7 mouse cellular contexts compared by ENCODE assay signal in genomic region chr14:20093493-20093892, GRCm38 (mm10). TPM values are rescaled to one million over a fixed set of nuclear protein-coding genes. Genes with fewer than 3 reads are reported as not detected.
A peak's percentile ranks its signal among the peaks of the same experiment; 100 is the strongest.
DNase-seq lines count a peak whose midpoint lies in the region; ATAC-seq and TF ChIP-seq lines count a peak whose summit lies in the region.

No protein-coding gene starts in this region.

- DNase-seq in kidney, postnatal 0 days (ENCODE audit: low spot score) = peak; percentile 91
- DNase-seq in MEL-GATA-1-ER (ENCODE audit: extremely low read depth, low read depth) = peak; percentile 31
- DNase-seq in embryo, embryonic 10 days (ENCODE audit: low spot score) = peak; percentile 79
- DNase-seq in right cerebral cortex, adult 18-20 months = no peak
- no peak for DNase-seq in left cerebral cortex, adult 18-20 months (ENCODE audit: low spot score in 2 of 2)

- TF ChIP-seq CTCF in kidney, postnatal 0 days (IDR thresholded peaks at IDR 0.05; ENCODE audit: low read depth) = 0 out of 2 replicates have a peak, but pooled peaks have one; percentile 6

- no peaks in the 10 kb centered on the region for H3K9me3 ChIP-seq in kidney, postnatal 0 days (replicated peaks; ENCODE audit: low read length)
- no peaks in the 10 kb centered on the region for H3K9me3 ChIP-seq in kidney, embryonic 16.5 days (ENCODE audit: low read length)

- no peak overlapping the region for H3K4me2 ChIP-seq in kidney, postnatal 0 days (ENCODE audit: low read length)
- no peak overlapping the region for H3K4me2 ChIP-seq in kidney, embryonic 16.5 days (replicated peaks; ENCODE audit: low read depth, low read length)

- no peaks in the 10 kb centered on the region for H3K36me3 ChIP-seq in kidney, postnatal 0 days (ENCODE audit: insufficient read depth, low read length)
- H3K36me3 ChIP-seq in kidney, embryonic 16.5 days (ENCODE audit: insufficient read depth, low read length) = no peaks in the 10 kb centered on the region

- H3K4me1 ChIP-seq in kidney, postnatal 0 days (replicated peaks; ENCODE audit: insufficient read depth, low read length) = no peaks in the 10 kb centered on the region
- H3K4me1 ChIP-seq in kidney, embryonic 16.5 days (ENCODE audit: insufficient read depth, low read length) = no peaks in the 10 kb centered on the region

- ATAC-seq in kidney, postnatal 0 days (replicated peaks; ENCODE audit: low FRiP score, low read depth) = no peak
- no peak for ATAC-seq in kidney, embryonic 16.5 days (ENCODE audit: low FRiP score, low TSS enrichment)
- peak; percentile 81; the same call in 1 of the 2 replicates for ATAC-seq in megakaryocyte-erythroid progenitor cell, adult 5-6 weeks (replicated peaks; ENCODE audit: low FRiP score, low TSS enrichment, poor library complexity, severe bottlenecking)

- no peak overlapping the region for H3K4me3 ChIP-seq in kidney, postnatal 0 days (replicated peaks; ENCODE audit: low read depth, low read length)
- H3K4me3 ChIP-seq in kidney, embryonic 16.5 days (ENCODE audit: low read length) = no peak overlapping the region

- H3K9ac ChIP-seq in kidney, postnatal 0 days (ENCODE audit: low read depth, low read length) = no peak overlapping the region
- no peak overlapping the region for H3K9ac ChIP-seq in kidney, embryonic 16.5 days (replicated peaks; ENCODE audit: low read length)

- H3K27ac ChIP-seq in kidney, postnatal 0 days = no peak overlapping the region
- no peak overlapping the region for H3K27ac ChIP-seq in kidney, embryonic 16.5 days (ENCODE audit: low read length)

- WGBS in kidney, postnatal 0 days = 22% methylated on average over 7 of the region's 7 CpGs
- 18% methylated on average over 7 of the region's 7 CpGs for WGBS in kidney, embryonic 16.5 days

- no peaks in the 10 kb centered on the region for H3K27me3 ChIP-seq in kidney, postnatal 0 days (ENCODE audit: insufficient read depth, low read length)
- no peaks in the 10 kb centered on the region for H3K27me3 ChIP-seq in kidney, embryonic 16.5 days (ENCODE audit: insufficient read depth, low read length)

RNA-seq across cellular contexts. Expression of gene Saysd1, which starts 44.8 kb away (rescaled TPM):
- polyA plus RNA-seq in kidney, postnatal 0 days (2015; fragmentation: Nextera tagmentation; extraction: Ambion mirVana) = 18.1 and 19.3 TPM in 2 replicates
- polyA plus RNA-seq in kidney, embryonic 16.5 days (2015; fragmentation: Nextera tagmentation; extraction: Ambion mirVana) = 13.4 and 13.6 TPM in 2 replicates
- 2.1 and 3.9 TPM in 2 replicates for total RNA-seq in megakaryocyte-erythroid progenitor cell, adult 5-6 weeks (2014; fragmentation: Nextera tagmentation)
- total RNA-seq in megakaryocyte-erythroid progenitor cell, adult 5-6 weeks (2017) = 1.6 and 2.1 TPM in 2 replicates
- 1 to 10 TPM; 4.1 to 4.3 TPM for total RNA-seq in left cerebral cortex, adult 18-20 months (2021)

Comparison
In these comparisons a context has a peak if more than half of its experiments do, and no peak if none do; other contexts are left out.
1. DNase-seq: peak in kidney, postnatal 0 days (single experiment), MEL-GATA-1-ER (single experiment) and embryo, embryonic 10 days (single experiment); none in right cerebral cortex, adult 18-20 months (single experiment) and left cerebral cortex, adult 18-20 months (0 of 2).